Mouse (Mus musculus) midbrain, embryonic 16.5 days (tissue): ENCODE data around the gene Rdh16. TPM values are rescaled to one million over a fixed set of nuclear protein-coding genes. Genes with fewer than 3 reads are reported as not detected.
"Not testable (repeated sequence)": the region's sequence is repeated elsewhere in the genome, so short reads cannot be mapped to it uniquely, and the experiment has no call there.

Experiments
- ATAC-seq: fragments of 200-750 bp; cut with Nextera tagmentation; 2 replicates; pipeline ENCODE4 v1.8.0; 2017; ENCODE audit warnings: moderate TSS enrichment
- H3K27ac ChIP-seq: fragments of 300-500 bp; sonication (generic); 2 replicates; pipeline ENCODE4 v1.5.1; 2014; ENCODE audit warnings: mild to moderate bottlenecking, low read length, mixed read lengths
- H3K27me3 ChIP-seq: fragments of 300-500 bp; sonication (generic); 2 replicates; pipeline ENCODE4 v1.6.1; 2014; ENCODE audit warnings: low read depth, low read length, mixed read lengths; ENCODE audit not compliant: control insufficient read depth, insufficient read depth
- H3K36me3 ChIP-seq: fragments of 300-500 bp; sonication (generic); 2 replicates; pipeline ENCODE4 v1.6.1; 2014; ENCODE audit warnings: mild to moderate bottlenecking, low read length, moderate library complexity, mixed read lengths; ENCODE audit not compliant: control insufficient read depth, insufficient read depth
- H3K4me1 ChIP-seq: fragments of 300-500 bp; sonication (generic); 2 replicates; pipeline ENCODE4 v1.6.1; 2014; ENCODE audit warnings: mild to moderate bottlenecking, low read length, mixed read lengths; ENCODE audit not compliant: control insufficient read depth, insufficient read depth
- H3K4me2 ChIP-seq: fragments of 300-500 bp; sonication (generic); 2 replicates; pipeline ENCODE4 v1.6.1; 2014; ENCODE audit warnings: mild to moderate bottlenecking, low read length, mixed read lengths
- H3K4me3 ChIP-seq: fragments of 300-500 bp; sonication (generic); 2 replicates; pipeline ENCODE4 v1.5.1; 2014; ENCODE audit warnings: low read depth, mild to moderate bottlenecking, low read length, moderate library complexity, mixed read lengths
- H3K9ac ChIP-seq: fragments of 300-500 bp; sonication (generic); 2 replicates; pipeline ENCODE4 v1.6.1; 2014; ENCODE audit warnings: low read depth, low read length, mixed read lengths
- H3K9me3 ChIP-seq: fragments of 300-500 bp; sonication (generic); replicated peaks from 2 replicates; pipeline ENCODE4 v1.6.1; 2014; ENCODE audit warnings: mild to moderate bottlenecking, low read length, mixed read lengths; ENCODE audit not compliant: control insufficient read depth, poor library complexity, severe bottlenecking
- WGBS: fragments of 180-500 bp; shearing (Covaris S2); extraction: QIAGEN DNeasy Blood & Tissue Kit; methylation state at CpG from one replicate; pipeline ENCODE4 v1.1.7; 2014; 5-methylcytosine and 5-hydroxymethylcytosine counted together
- polyA plus RNA-seq: library from polyadenylated mRNA; unstranded; fragments of >200 nt; fragmentation: Nextera tagmentation; extraction: Ambion mirVana; gene quantifications from 2 replicates; pipeline ENCODE4 v1.2.1, GENCODE M21; 2015

The Rdh16 gene
- polyA plus RNA-seq, 1 experiment from 2014 or later, result not detected

DNA sequence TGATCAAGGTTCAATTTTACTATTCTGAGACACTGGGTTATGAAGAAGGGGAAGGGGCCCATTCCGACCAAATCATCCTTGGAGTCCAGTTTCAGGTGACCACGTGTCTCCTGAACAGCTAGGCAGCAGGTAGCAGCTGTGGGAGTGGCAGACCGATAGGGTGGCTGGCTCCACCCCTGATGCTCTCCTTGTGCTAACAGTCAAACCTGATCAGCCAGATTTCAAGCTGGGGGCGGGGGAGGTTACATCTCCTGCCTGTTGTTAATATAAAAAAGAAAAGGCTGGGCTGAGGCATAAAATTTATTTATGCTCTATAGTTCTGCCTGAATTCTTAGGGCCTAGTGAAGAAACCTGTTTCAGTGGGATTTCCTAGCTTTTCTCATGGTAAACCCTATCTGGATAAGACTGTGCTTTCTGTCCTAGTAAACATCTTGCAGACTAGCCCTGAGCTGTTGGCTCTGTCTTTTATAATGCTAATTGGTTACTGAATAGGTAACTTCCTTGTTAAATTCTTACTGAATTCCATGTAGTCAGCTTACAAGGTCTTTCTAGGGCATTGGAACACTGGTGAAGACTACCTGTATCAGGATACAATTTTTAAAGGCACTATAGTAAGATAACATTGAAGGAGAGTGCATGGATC lies 16.4 kb downstream of the Rdh16 start:
- not testable (repeated sequence) for H3K4me1 ChIP-seq, H3K9me3 ChIP-seq, H3K27me3 ChIP-seq, H3K9ac ChIP-seq, H3K4me3 ChIP-seq, H3K4me2 ChIP-seq, H3K36me3 ChIP-seq, ATAC-seq, H3K27ac ChIP-seq
- 79% methylated on average over 4 of the region's 4 CpGs for WGBS

DNA sequence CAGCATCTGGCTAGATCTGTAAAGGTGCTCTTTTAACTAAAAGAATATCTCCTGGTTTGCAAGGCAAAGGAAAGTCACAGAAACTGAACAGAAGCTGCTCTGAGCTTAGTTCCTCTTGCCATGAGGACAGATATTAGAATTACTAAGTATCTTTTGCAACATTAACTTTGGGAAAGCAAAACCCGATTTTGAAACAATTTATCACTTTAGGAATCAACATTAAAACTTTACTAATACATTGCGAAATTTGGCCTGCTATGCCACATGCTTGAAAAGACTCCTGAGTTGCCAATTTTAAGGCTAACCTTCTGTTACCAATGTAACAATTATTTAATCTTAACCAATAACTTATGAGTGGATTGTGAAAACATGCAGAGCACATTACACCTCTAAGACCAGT lies 20.9 kb downstream of the Rdh16 start:
- H3K36me3 ChIP-seq, H3K27ac ChIP-seq, H3K27me3 ChIP-seq, H3K9me3 ChIP-seq, H3K4me1 ChIP-seq, H3K9ac ChIP-seq, ATAC-seq, H3K4me3 ChIP-seq, H3K4me2 ChIP-seq: not testable (repeated sequence)
- WGBS, result 93% methylated on average over 2 of the region's 2 CpGs

GRCm38 (mm10) chr10:127825386-127825785 lies 24.4 kb downstream of the Rdh16 start:
- 84% methylated on average over 6 of the region's 6 CpGs for WGBS
- no peak overlapping the region for H3K4me2 ChIP-seq
- no peak overlapping the region for H3K9ac ChIP-seq
- H3K9me3 ChIP-seq, result peaks cover 4% of the 10 kb centered on the region
- no peaks in the 10 kb centered on the region for H3K4me1 ChIP-seq
- no peak overlapping the region for H3K4me3 ChIP-seq
- H3K27ac ChIP-seq, result no peak overlapping the region
- ATAC-seq, result no peak
- no peaks in the 10 kb centered on the region for H3K27me3 ChIP-seq
- H3K36me3 ChIP-seq, result no peaks in the 10 kb centered on the region

GRCm38 (mm10) chr10:127829121-127829520 lies 28.2 kb downstream of the Rdh16 start:
- H3K36me3 ChIP-seq, result no peaks in the 10 kb centered on the region
- H3K4me3 ChIP-seq, result no peak overlapping the region
- H3K27me3 ChIP-seq, result no peaks in the 10 kb centered on the region
- H3K27ac ChIP-seq, result no peak overlapping the region
- H3K4me1 ChIP-seq, result no peaks in the 10 kb centered on the region
- no peak overlapping the region for H3K9ac ChIP-seq
- 75% methylated on average over 3 of the region's 3 CpGs for WGBS
- H3K9me3 ChIP-seq, result no peaks in the 10 kb centered on the region
- no peak for ATAC-seq
- H3K4me2 ChIP-seq, result no peak overlapping the region

DNA sequence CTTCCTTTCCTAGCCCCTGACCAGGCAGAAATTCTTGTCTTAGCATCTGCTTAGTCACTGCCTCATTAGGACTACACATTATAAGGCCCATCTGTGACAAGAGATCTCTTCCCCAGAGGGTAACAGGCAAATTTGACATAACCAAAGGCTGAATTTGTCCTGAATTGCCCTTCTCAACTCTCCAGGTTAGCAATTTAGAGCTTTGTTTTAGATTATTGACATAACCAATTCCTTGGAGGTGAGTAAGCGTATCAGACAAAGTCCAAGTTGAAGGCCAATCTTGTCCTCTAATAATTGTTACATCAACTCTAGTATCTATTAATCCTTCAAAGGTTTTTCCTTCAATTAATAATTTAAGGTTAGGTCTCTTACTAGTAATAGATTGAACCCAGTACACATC lies 33.2 kb downstream of the Rdh16 start:
- not testable (repeated sequence) for H3K36me3 ChIP-seq, H3K27ac ChIP-seq, ATAC-seq, H3K4me3 ChIP-seq, H3K4me1 ChIP-seq, H3K4me2 ChIP-seq, H3K27me3 ChIP-seq, H3K9ac ChIP-seq, H3K9me3 ChIP-seq
- WGBS, result 95% methylated on average over 1 of the region's 1 CpGs

- no peaks in the 10 kb centered on the region for H3K27me3 ChIP-seq
- no peaks in the 10 kb centered on the region for H3K36me3 ChIP-seq
- no peak for ATAC-seq
- no peak overlapping the region for H3K4me2 ChIP-seq
- WGBS, result 85% methylated on average over 5 of the region's 5 CpGs
- H3K9me3 ChIP-seq, result 0 out of 2 replicates have a peak, but pooled peaks cover 3% of the 10 kb centered on the region
- no peak overlapping the region for H3K9ac ChIP-seq
- H3K27ac ChIP-seq, result no peak overlapping the region
- no peaks in the 10 kb centered on the region for H3K4me1 ChIP-seq
- H3K4me3 ChIP-seq, result no peak overlapping the region
Measured at GRCm38 (mm10) chr10:127835292-127835691, 34.3 kb downstream of the Rdh16 start.

GRCm38 (mm10) chr10:127837793-127838192 lies 36.8 kb downstream of the Rdh16 start:
- H3K4me1 ChIP-seq, H3K27me3 ChIP-seq, H3K9me3 ChIP-seq, H3K4me3 ChIP-seq, H3K4me2 ChIP-seq, H3K36me3 ChIP-seq, H3K27ac ChIP-seq, ATAC-seq, H3K9ac ChIP-seq: not testable (repeated sequence)
- WGBS, result 97% methylated on average over 5 of the region's 5 CpGs

- Histone ChIP-seq H3K4me3 (no peak overlapping the region), H3K36me3 (no peaks in the 10 kb centered on the region), H3K4me1 (no peaks in the 10 kb centered on the region), H3K27me3 (no peaks in the 10 kb centered on the region), H3K9ac (no peak overlapping the region), H3K4me2 (no peak overlapping the region), H3K27ac (no peak overlapping the region), H3K9me3 (0 out of 2 replicates have a peak, but pooled peaks cover 3% of the 10 kb centered on the region)
- ATAC-seq, result no peak
- WGBS, result 87% methylated on average over 2 of the region's 2 CpGs
Measured at GRCm38 (mm10) chr10:127838539-127838938, 37.6 kb downstream of the Rdh16 start.

- 0 out of 2 replicates have a peak, but pooled peaks cover 3% of the 10 kb centered on the region for H3K9me3 ChIP-seq
- H3K4me2 ChIP-seq, result no peak overlapping the region
- H3K9ac ChIP-seq, result no peak overlapping the region
- no peaks in the 10 kb centered on the region for H3K36me3 ChIP-seq
- no peaks in the 10 kb centered on the region for H3K4me1 ChIP-seq
- no peak overlapping the region for H3K4me3 ChIP-seq
- ATAC-seq, result no peak
- H3K27ac ChIP-seq, result no peak overlapping the region
- H3K27me3 ChIP-seq, result no peaks in the 10 kb centered on the region
- WGBS, result 74% methylated on average over 2 of the region's 2 CpGs
Measured at GRCm38 (mm10) chr10:127840776-127841175, 39.8 kb downstream of the Rdh16 start.
